Mouse (Mus musculus) forebrain, embryonic 11.5 days (tissue): ENCODE measurements around the gene Gpatch1. TPM values are rescaled to one million over a fixed set of nuclear protein-coding genes. Genes with fewer than 3 reads are reported as not detected.
"Not testable (repeated sequence)": the region's sequence is repeated elsewhere in the genome, so short reads cannot be mapped to it uniquely, and the experiment has no call there.

Experiments
- ATAC-seq: fragments of 200-750 bp; cut with Nextera tagmentation; replicated peaks from 2 replicates; pipeline ENCODE4 v1.8.0; 2017; ENCODE audit warnings: moderate TSS enrichment; ENCODE audit not compliant: low FRiP score
- DNase-seq: peaks from one replicate; pipeline ENCODE4 v3.0.0-alpha.2; 2017; ENCODE audit warnings: low spot score
- H3K27ac ChIP-seq: fragments of 300-500 bp; sonication (generic); 2 replicates; pipeline ENCODE4 v1.5.1; 2014; ENCODE audit warnings: low read depth, low read length
- H3K27me3 ChIP-seq: fragments of 300-500 bp; sonication (generic); 2 replicates; pipeline ENCODE4 v1.6.1; 2014; ENCODE audit warnings: mild to moderate bottlenecking, low read length, mixed read lengths; ENCODE audit not compliant: control insufficient read depth, insufficient read depth
- H3K36me3 ChIP-seq: fragments of 300-500 bp; sonication (generic); 2 replicates; pipeline ENCODE4 v1.6.1; 2014; ENCODE audit warnings: mild to moderate bottlenecking, low read length, moderate library complexity, mixed read lengths; ENCODE audit not compliant: control insufficient read depth, insufficient read depth
- H3K4me1 ChIP-seq: fragments of 300-500 bp; sonication (generic); replicated peaks from 2 replicates; pipeline ENCODE4 v1.6.1; 2014; ENCODE audit warnings: low read length, mixed read lengths; ENCODE audit not compliant: control insufficient read depth, insufficient read depth
- H3K4me2 ChIP-seq: fragments of 300-500 bp; sonication (generic); 2 replicates; pipeline ENCODE4 v1.6.1; 2014; ENCODE audit warnings: low read depth, mild to moderate bottlenecking, low read length, moderate library complexity, mixed read lengths; ENCODE audit not compliant: severe bottlenecking
- H3K4me3 ChIP-seq: fragments of 300-500 bp; sonication (generic); 2 replicates; pipeline ENCODE4 v1.5.1; 2014; ENCODE audit warnings: low read depth, low read length
- H3K9ac ChIP-seq: fragments of 300-500 bp; sonication (generic); 2 replicates; pipeline ENCODE4 v1.6.1; 2014; ENCODE audit warnings: low read length
- H3K9me3 ChIP-seq: fragments of 300-500 bp; sonication (generic); 2 replicates; pipeline ENCODE4 v1.6.1; 2016; ENCODE audit warnings: low read length, mixed read lengths; ENCODE audit not compliant: control insufficient read depth
- WGBS: fragments of 180-500 bp; shearing (Covaris S2); extraction: QIAGEN DNeasy Blood & Tissue Kit; methylation state at CpG from one replicate; pipeline ENCODE4 v1.1.7; 2014; 5-methylcytosine and 5-hydroxymethylcytosine counted together
- polyA plus RNA-seq: library from polyadenylated mRNA; unstranded; fragments of >200 nt; fragmentation: Nextera tagmentation; extraction: Ambion mirVana; gene quantifications from 2 replicates; pipeline ENCODE4 v1.2.1, GENCODE M21; 2014

Gpatch1 gene
- polyA plus RNA-seq, 1 experiment from 2014 or later, result 19.7 TPM

- ATAC-seq (no peak), DNase-seq (no peak)
- H3K36me3 ChIP-seq, result no peaks in the 10 kb centered on the region
- no peak overlapping the region for H3K27ac ChIP-seq
- H3K9ac ChIP-seq, result no peak overlapping the region
- H3K4me2 ChIP-seq, result no peak overlapping the region
- 74% methylated on average over 5 of the region's 5 CpGs for WGBS
- no peaks in the 10 kb centered on the region for H3K4me1 ChIP-seq
- no peaks in the 10 kb centered on the region for H3K27me3 ChIP-seq
- H3K4me3 ChIP-seq, result no peak overlapping the region
- no peaks in the 10 kb centered on the region for H3K9me3 ChIP-seq
These were observed 50.4 kb downstream of the Gpatch1 start for GRCm38 (mm10) chr7:35267841-35268240.

DNA sequence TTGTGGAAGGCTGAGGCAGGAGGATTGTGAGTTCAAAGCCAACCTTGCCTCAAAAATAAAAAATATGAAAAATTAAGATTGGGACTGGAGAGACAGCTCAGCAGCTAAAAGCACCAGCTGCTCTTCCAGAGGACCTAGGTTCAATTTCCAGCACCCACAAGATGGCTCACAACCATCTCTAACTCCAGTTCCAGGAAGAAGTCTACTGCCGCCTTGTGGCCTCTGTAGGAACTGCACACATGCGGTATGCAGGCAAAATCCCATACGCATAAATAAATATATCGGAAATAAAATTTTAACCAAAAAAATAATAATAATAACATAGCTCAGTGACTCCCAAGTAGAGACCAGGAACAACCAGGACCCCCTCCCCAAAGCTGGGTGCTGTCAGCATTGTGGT lies 51.6 kb downstream of the Gpatch1 start:
- no peak overlapping the region for H3K9ac ChIP-seq

GRCm38 (mm10) chr7:35264746-35265145 lies 53.5 kb downstream of the Gpatch1 start:
- no peak for ATAC-seq
- peak; percentile 71 for DNase-seq
- Histone ChIP-seq H3K9ac (no peak overlapping the region), H3K36me3 (no peaks in the 10 kb centered on the region), H3K4me3 (no peak overlapping the region), H3K4me2 (no peak overlapping the region), H3K9me3 (no peaks in the 10 kb centered on the region), H3K27me3 (no peaks in the 10 kb centered on the region), H3K27ac (no peak overlapping the region), H3K4me1 (no peaks in the 10 kb centered on the region)
- 10% methylated on average over 7 of the region's 7 CpGs for WGBS

More for the DNA sequence above, 51.6 kb downstream of the Gpatch1 start:
- Histone ChIP-seq H3K27ac (no peak overlapping the region), H3K4me1 (no peaks in the 10 kb centered on the region), H3K4me2 (no peak overlapping the region), H3K36me3 (no peaks in the 10 kb centered on the region), H3K27me3 (no peaks in the 10 kb centered on the region), H3K4me3 (no peak overlapping the region), H3K9me3 (no peaks in the 10 kb centered on the region)
- DNase-seq, result no peak
- no peak for ATAC-seq
- WGBS, result 76% methylated on average over 4 of the region's 4 CpGs

- H3K4me1 ChIP-seq, result no peaks in the 10 kb centered on the region
- H3K9ac ChIP-seq, result no peak overlapping the region
- no peak overlapping the region for H3K4me3 ChIP-seq
- no peak overlapping the region for H3K4me2 ChIP-seq
- H3K27ac ChIP-seq, result no peak overlapping the region
- ATAC-seq (no peak), DNase-seq (no peak)
- WGBS, result 84% methylated on average over 15 of the region's 15 CpGs
- no peaks in the 10 kb centered on the region for H3K9me3 ChIP-seq
- no peaks in the 10 kb centered on the region for H3K36me3 ChIP-seq
- H3K27me3 ChIP-seq, result no peaks in the 10 kb centered on the region
These were observed 54.4 kb downstream of the Gpatch1 start for GRCm38 (mm10) chr7:35263595-35264489.

GRCm38 (mm10) chr7:35259384-35259783 lies 58.9 kb downstream of the Gpatch1 start:
- 84% methylated on average over 8 of the region's 8 CpGs for WGBS
- no peak overlapping the region for H3K9ac ChIP-seq
- no peaks in the 10 kb centered on the region for H3K27me3 ChIP-seq
- no peak overlapping the region for H3K4me2 ChIP-seq
- DNase-seq (no peak), ATAC-seq (no peak)
- no peaks in the 10 kb centered on the region for H3K9me3 ChIP-seq
- no peak overlapping the region for H3K27ac ChIP-seq
- no peaks in the 10 kb centered on the region for H3K4me1 ChIP-seq
- no peak overlapping the region for H3K4me3 ChIP-seq
- H3K36me3 ChIP-seq, result no peaks in the 10 kb centered on the region

- Histone ChIP-seq H3K27ac (no peak overlapping the region), H3K9me3 (no peaks in the 10 kb centered on the region), H3K4me1 (no peaks in the 10 kb centered on the region), H3K36me3 (no peaks in the 10 kb centered on the region), H3K27me3 (no peaks in the 10 kb centered on the region), H3K4me2 (no peak overlapping the region), H3K4me3 (no peak overlapping the region), H3K9ac (no peak overlapping the region)
- no peak for DNase-seq
- 69% methylated on average over 7 of the region's 7 CpGs for WGBS
- no peak for ATAC-seq
These were observed 59.9 kb downstream of the Gpatch1 start for GRCm38 (mm10) chr7:35258294-35258693.

DNA sequence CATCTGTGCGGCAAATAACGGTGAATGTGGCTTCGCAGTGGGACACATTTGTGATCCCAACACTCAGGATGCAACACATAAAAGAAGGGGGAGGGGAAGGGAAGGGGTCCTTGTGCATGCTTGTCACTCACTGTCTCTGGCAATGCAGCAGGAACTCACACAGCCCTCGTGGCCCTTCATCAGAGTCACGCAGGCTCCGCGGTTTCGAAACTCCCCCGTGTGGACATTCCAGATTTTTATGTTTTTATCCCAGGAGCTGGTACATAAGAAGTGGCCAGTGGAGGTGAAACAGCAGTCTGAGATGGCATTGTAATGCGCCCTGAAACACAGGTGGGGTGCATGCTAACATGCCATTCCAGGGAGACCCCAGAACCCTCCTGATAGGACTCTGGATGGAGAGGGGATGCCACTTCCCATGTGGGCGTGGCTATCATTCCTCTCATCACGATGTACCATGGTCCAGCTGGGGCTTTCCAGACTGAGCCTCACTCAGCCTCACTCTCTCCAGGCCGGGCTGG lies 66.1 kb downstream of the Gpatch1 start:
- no peak overlapping the region for H3K27ac ChIP-seq
- H3K4me1 ChIP-seq, result 0 out of 2 replicates have a peak, but pooled peaks cover 1% of the 10 kb centered on the region
- H3K9me3 ChIP-seq, result no peaks in the 10 kb centered on the region
- DNase-seq, result peak; percentile 58
- H3K9ac ChIP-seq, result peak overlapping the region; percentile 16; the same call in 1 of the 2 replicates
- no peaks in the 10 kb centered on the region for H3K36me3 ChIP-seq
- 7% methylated on average over 13 of the region's 13 CpGs for WGBS
- peak overlapping the region; percentile 28 for H3K4me2 ChIP-seq
- no peak overlapping the region; the same call in 1 of the 2 replicates for H3K4me3 ChIP-seq
- no peaks in the 10 kb centered on the region for H3K27me3 ChIP-seq
- ATAC-seq, result peak; percentile 64

DNA sequence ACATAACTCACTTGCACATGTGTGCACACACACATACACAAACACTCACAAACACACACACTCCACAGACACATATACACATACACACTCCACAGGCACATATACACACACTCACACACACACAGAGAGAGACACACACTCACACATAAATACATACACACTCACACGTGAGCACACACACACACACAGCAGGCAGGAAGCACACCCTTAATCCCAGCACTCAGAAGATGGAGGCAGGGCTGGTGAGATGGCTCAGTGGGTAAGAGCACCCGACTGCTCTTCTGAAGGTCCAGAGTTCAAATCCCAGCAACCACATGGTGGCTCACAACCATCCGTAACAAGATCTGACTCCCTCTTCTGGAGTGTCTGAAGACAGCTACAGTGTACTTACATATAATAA lies 80.3 kb downstream of the Gpatch1 start:
- not testable (repeated sequence) for ATAC-seq, DNase-seq, H3K4me2 ChIP-seq, H3K4me1 ChIP-seq, H3K4me3 ChIP-seq, H3K9ac ChIP-seq, H3K27ac ChIP-seq, H3K36me3 ChIP-seq, H3K9me3 ChIP-seq, H3K27me3 ChIP-seq
- WGBS, result 65% methylated on average over 2 of the region's 3 CpGs
